Mouse (Mus musculus) gastrocnemius, adult 8-10 months (tissue): Measurements from ENCODE around the gene Hcrtr2. TPM values are rescaled to one million over a fixed set of nuclear protein-coding genes. Genes with fewer than 3 reads are reported as not detected.

ENCODE experiments used
- DNase-seq, 2 experiments: peaks; one replicate each; pipeline ENCODE4 v3.0.0; 2022; ENCODE audit warnings: low spot score in 2 of 2
- total RNA-seq, 4 experiments: library from RNA; stranded (reverse); gene quantifications; 2 replicates each; pipeline ENCODE4 v1.2.4; 2022

The Hcrtr2 gene
- total RNA-seq, 4 experiments from 2014 or later = not detected

DNA sequence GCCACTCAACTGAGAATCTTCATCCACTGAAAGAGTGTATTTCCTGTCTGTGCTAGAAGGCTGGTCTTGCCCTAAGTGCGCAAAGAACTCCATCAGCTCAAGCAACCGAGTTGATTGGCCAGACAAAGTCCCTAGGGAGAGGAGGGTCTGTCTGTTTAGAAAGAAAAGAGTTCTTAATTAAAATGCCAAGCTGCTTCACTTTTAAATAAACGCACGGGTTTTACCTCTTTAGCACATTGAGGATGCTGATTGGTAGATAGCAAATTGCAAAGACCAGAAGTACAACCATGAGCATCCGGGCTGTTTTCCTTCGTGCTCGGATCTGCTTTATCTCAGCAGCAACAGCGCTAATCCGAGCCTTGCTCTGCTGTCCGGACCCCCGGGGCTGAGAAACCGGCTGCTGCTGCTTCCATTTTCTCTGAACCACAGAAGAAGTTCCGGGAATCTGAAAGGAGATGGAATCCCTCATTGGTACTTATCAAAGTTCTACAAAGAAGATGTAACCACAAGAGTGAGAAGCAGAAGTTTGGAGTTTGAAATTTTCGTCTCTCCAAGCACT is 87.6 kb downstream of the Hcrtr2 start:
- DNase-seq = no peak

DNA sequence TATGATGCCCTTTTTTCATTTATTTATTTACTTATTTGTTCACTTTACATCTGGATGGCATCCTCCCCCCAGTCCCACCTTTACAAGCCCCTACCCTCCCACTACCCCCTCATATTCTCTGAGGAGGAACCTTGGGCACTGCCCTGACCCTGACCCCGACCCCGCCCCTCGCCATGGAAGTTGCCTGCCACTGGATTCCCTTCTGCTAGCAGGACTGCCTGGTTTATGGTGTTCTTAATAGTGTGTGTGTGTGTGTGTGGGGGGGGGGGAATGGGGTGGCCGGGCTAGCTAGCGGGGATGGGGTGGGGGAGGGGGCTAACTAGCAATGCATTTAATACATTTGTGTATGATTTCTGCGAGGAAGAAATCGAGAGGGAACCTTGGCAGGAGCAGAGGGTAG is 88.8 kb downstream of the Hcrtr2 start:
- no peak for DNase-seq

GRCm38 (mm10) chr9:76230400-76230799 is 93.3 kb downstream of the Hcrtr2 start:
- DNase-seq = no peak

- DNase-seq = no peak
Measured at GRCm38 (mm10) chr9:76217178-76217975, 106.3 kb downstream of the Hcrtr2 start.

GRCm38 (mm10) chr9:76214678-76215077 is 109.0 kb downstream of the Hcrtr2 start:
- no peak for DNase-seq

DNA sequence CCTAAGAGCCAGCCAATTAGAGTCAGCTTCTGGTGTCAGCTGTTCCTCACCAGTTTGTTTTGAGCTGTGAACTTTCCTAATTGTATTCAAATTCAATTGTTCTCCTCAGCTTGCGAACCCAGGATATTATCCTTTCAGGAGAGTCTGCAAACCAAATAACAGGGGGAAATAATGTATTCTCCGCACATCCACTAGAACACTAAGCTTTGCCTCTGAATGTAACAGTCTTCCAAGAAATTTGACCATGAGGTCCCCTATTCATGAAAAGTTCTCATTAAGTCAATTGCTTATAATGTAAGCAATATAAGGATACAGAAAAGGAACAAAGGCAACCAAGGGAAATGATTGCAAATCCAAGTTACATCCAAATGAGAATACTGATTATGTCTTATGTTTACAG is 110.1 kb downstream of the Hcrtr2 start, which contains the start of gene Gfral:
Gene Gfral (minus strand): TSS at position 101 of the 400 bp plus-strand sequence.
- no peak for DNase-seq

DNA sequence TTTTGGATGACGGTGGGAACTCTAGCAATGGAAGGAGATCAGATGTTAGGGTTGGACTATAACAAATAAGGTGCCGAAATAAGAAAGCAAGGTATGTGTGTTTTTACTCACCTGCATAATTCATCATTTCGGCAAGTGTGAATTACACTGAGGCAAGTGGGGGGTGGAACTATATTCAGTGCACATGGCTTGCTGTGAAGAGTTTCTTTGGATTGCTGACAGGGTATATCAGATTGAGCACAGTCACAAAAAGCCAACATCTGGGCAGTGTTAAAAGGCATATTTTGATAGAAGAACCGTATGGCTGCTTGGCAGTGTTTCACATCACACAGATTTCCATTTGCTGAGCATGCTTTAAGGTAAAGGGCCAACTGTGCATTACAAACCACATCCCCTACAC is 126.7 kb downstream of the Hcrtr2 start:
- DNase-seq = no peak

DNA sequence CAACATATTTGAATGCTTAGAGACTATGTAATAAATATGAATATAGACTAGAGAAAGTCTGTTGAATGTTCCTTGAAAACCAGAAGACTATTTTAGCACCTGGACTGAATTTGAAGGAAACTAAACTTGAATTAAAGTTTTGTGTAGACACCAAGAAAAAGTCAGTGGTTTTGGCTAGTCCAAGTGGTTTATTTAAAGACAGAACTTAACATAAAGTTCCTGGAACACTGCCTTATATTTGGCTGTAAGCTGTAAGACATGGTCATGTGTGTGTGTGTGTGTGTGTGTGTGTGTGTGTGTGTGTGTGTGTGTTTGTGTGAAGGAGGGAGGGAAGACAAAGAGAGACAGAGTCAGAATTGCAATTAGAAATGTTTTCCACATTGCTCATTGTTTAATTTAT is 144.4 kb downstream of the Hcrtr2 start:
- DNase-seq = no peak

Other genes with a start within 250 kb of the Hcrtr2 start
- gene Gfral, start 110.2 kb downstream of the Hcrtr2 start, total RNA-seq = not detected
- not detected for gene Fam83b, start 243.3 kb upstream of the Hcrtr2 start, total RNA-seq